Mouse (Mus musculus): ENCODE data around the gene Lrrc3. TPM values are rescaled to one million over a fixed set of nuclear protein-coding genes. Genes with fewer than 3 reads are reported as not detected.
A peak's percentile ranks its signal among the peaks of the same experiment; 100 is the strongest.

Lrrc3 gene
- polyA plus RNA-seq, 1 experiment: 5.6 TPM

DNA sequence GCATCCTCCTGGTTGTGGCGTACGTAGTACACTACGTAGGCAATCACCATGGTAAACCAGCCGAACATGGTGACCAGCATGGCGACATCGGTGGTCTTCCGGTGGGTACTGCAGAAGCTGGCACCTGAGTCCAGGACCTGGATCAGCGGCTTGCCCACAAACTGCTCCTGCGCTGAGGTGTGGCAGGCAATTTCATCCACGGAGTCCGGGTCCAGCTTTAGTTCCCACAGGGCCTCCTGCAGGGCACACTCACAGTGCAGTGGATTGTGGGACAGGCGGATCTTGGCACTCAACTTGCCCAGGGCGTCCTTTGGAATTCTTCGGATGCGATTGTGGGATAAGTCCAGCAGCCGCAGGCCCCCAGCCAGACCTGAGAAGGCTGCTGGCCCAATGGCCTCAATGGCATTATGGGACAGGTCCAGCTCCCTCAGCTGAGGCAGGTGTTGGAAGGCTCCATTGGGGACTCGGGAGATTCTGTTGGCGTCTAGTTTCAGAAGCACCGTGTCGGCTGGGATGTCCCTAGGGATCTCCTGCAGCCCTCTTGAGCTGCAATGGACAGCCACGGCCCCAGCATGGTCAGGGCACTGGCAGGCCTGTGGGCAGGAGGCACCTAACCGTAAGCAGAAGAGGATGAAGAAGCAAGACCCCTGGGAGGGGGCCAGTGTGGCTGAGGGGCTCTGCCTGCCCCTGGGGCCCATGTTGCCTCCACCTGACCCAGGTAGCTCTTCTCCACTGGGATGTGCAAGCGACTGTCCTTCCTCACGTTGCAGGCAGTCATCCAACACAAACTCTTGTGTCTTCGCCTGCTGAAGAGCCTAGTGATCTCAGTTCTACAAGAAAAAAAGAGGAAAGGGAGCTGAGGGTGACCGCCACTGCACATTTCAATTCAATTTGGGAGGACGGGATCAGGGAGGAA is 1.2 kb downstream of the Lrrc3 start:
- H3K9ac ChIP-seq (ENCODE audit: low read depth, poor library complexity, severe bottlenecking): peak overlapping the region; percentile 73
- peak overlapping the region; percentile 93 for H3K4me3 ChIP-seq (ENCODE audit: low read depth, low read length)

GRCm38 (mm10) chr10:77900126-77900525 is 2.2 kb downstream of the Lrrc3 start:
- no peaks in the 10 kb centered on the region for H3K9me3 ChIP-seq (replicated peaks; ENCODE audit: control insufficient read depth, insufficient read depth, low read length, poor library complexity, severe bottlenecking)
- H3K9ac ChIP-seq (ENCODE audit: low read depth, poor library complexity, severe bottlenecking): no peak overlapping the region
- no peak overlapping the region for H3K27ac ChIP-seq (ENCODE audit: insufficient read depth, low read length)
- no peak for TF ChIP-seq CTCF (IDR thresholded peaks at IDR 0.05; ENCODE audit: low read depth, low read length)
- TF ChIP-seq EP300 (IDR thresholded peaks at IDR 0.05; ENCODE audit: insufficient read depth, low read depth, low read length): no peak
- no peak for TF ChIP-seq POLR2A (IDR thresholded peaks at IDR 0.05; ENCODE audit: insufficient read depth, low read length)
- no peak overlapping the region for H3K4me3 ChIP-seq (ENCODE audit: low read depth, low read length)
- no peaks in the 10 kb centered on the region for H3K4me1 ChIP-seq (ENCODE audit: control insufficient read depth, insufficient read depth, low read length)
- no peaks in the 10 kb centered on the region for H3K27me3 ChIP-seq (ENCODE audit: control insufficient read depth, insufficient read depth, low read length, poor library complexity, severe bottlenecking)
- no peaks in the 10 kb centered on the region for H3K36me3 ChIP-seq (ENCODE audit: control insufficient read depth, insufficient read depth, low read length, poor library complexity, severe bottlenecking)

More for the DNA sequence above, 1.2 kb downstream of the Lrrc3 start:
- TF ChIP-seq POLR2A (IDR thresholded peaks at IDR 0.05; ENCODE audit: insufficient read depth, low read length) (no peak), CTCF (IDR thresholded peaks at IDR 0.05; ENCODE audit: low read depth, low read length) (no peak), EP300 (IDR thresholded peaks at IDR 0.05; ENCODE audit: insufficient read depth, low read depth, low read length) (no peak)
- no peak overlapping the region for H3K27ac ChIP-seq (ENCODE audit: insufficient read depth, low read length)
- no peaks in the 10 kb centered on the region for H3K27me3 ChIP-seq (ENCODE audit: control insufficient read depth, insufficient read depth, low read length, poor library complexity, severe bottlenecking)
- no peaks in the 10 kb centered on the region for H3K9me3 ChIP-seq (replicated peaks; ENCODE audit: control insufficient read depth, insufficient read depth, low read length, poor library complexity, severe bottlenecking)
- H3K4me1 ChIP-seq (ENCODE audit: control insufficient read depth, insufficient read depth, low read length): no peaks in the 10 kb centered on the region
- no peaks in the 10 kb centered on the region for H3K36me3 ChIP-seq (ENCODE audit: control insufficient read depth, insufficient read depth, low read length, poor library complexity, severe bottlenecking)

DNA sequence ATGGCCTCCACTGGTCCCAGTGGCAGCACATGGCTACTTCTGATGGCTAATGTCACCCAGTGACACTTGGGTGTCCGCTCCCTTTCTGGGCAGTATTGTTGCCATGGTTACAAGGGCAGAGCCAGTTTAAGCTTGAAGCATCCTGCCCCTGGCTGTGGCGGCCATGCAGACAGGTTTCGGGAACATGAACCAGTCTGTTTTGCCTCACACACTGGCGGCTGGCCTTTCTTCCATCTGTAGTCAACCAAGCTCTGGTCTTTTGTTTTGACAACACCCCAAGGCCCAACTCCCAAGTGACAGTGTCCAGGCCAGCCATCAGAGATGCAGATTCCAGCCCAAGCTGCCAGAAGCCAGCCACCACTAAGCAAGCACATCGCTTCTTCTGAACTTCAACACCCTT is 6.8 kb downstream of the Lrrc3 start:
- no peak overlapping the region for H3K9ac ChIP-seq (ENCODE audit: low read depth, poor library complexity, severe bottlenecking)
- no peak overlapping the region for H3K4me3 ChIP-seq (ENCODE audit: low read depth, low read length)
- no peak overlapping the region for H3K27ac ChIP-seq (ENCODE audit: insufficient read depth, low read length)
- no peaks in the 10 kb centered on the region for H3K27me3 ChIP-seq (ENCODE audit: control insufficient read depth, insufficient read depth, low read length, poor library complexity, severe bottlenecking)
- TF ChIP-seq EP300 (IDR thresholded peaks at IDR 0.05; ENCODE audit: insufficient read depth, low read depth, low read length) (no peak), CTCF (IDR thresholded peaks at IDR 0.05; ENCODE audit: low read depth, low read length) (no peak), POLR2A (IDR thresholded peaks at IDR 0.05; ENCODE audit: insufficient read depth, low read length) (no peak)
- no peaks in the 10 kb centered on the region for H3K36me3 ChIP-seq (ENCODE audit: control insufficient read depth, insufficient read depth, low read length, poor library complexity, severe bottlenecking)
- no peaks in the 10 kb centered on the region for H3K4me1 ChIP-seq (ENCODE audit: control insufficient read depth, insufficient read depth, low read length)
- no peaks in the 10 kb centered on the region for H3K9me3 ChIP-seq (replicated peaks; ENCODE audit: control insufficient read depth, insufficient read depth, low read length, poor library complexity, severe bottlenecking)

DNA sequence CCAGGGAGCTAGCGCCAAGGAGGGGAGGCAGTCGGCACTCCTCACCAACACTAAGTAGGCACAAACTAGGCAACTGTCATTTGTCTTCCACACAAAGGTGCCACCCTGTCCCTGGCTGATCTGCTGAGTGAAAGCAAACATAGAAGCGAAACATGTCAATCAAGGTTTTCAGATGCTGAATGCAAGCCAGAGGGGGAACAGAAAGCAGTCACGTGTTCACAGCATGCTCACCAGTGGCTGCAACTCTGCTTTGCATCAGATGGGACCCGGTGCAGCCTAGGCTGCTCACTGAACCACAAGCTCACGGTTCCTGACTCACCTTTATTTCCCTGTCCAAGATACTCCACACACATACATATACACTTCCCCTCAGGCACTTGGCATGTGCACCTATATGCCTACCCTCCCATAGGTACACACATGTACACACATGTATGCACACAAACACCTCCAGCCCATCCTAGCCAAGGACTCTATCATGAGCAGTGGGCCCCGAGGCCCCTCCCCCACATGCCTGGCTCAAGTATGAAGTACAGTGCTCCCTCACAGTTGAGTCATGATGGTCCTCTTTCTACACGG is 11.3 kb downstream of the Lrrc3 start:
- Histone ChIP-seq H3K9ac (ENCODE audit: low read depth, poor library complexity, severe bottlenecking) (no peak overlapping the region), H3K36me3 (ENCODE audit: control insufficient read depth, insufficient read depth, low read length, poor library complexity, severe bottlenecking) (no peaks in the 10 kb centered on the region), H3K4me1 (ENCODE audit: control insufficient read depth, insufficient read depth, low read length) (no peaks in the 10 kb centered on the region), H3K27me3 (ENCODE audit: control insufficient read depth, insufficient read depth, low read length, poor library complexity, severe bottlenecking) (no peaks in the 10 kb centered on the region), H3K4me3 (ENCODE audit: low read depth, low read length) (no peak overlapping the region), H3K9me3 (replicated peaks; ENCODE audit: control insufficient read depth, insufficient read depth, low read length, poor library complexity, severe bottlenecking) (no peaks in the 10 kb centered on the region), H3K27ac (ENCODE audit: insufficient read depth, low read length) (no peak overlapping the region)
- TF ChIP-seq EP300 (IDR thresholded peaks at IDR 0.05; ENCODE audit: insufficient read depth, low read depth, low read length) (no peak), POLR2A (IDR thresholded peaks at IDR 0.05; ENCODE audit: insufficient read depth, low read length) (no peak), CTCF (IDR thresholded peaks at IDR 0.05; ENCODE audit: low read depth, low read length) (no peak)

- Histone ChIP-seq H3K9me3 (replicated peaks; ENCODE audit: control insufficient read depth, insufficient read depth, low read length, poor library complexity, severe bottlenecking) (no peaks in the 10 kb centered on the region), H3K4me3 (ENCODE audit: low read depth, low read length) (no peak overlapping the region)
Observed at GRCm38 (mm10) chr10:77886007-77886747, 16.2 kb downstream of the Lrrc3 start.

More at GRCm38 (mm10) chr10:77886007-77886747, 16.2 kb downstream of the Lrrc3 start:
- no peak for TF ChIP-seq POLR2A (IDR thresholded peaks at IDR 0.05; ENCODE audit: insufficient read depth, low read length)
- TF ChIP-seq EP300 (IDR thresholded peaks at IDR 0.05; ENCODE audit: insufficient read depth, low read depth, low read length): no peak
- TF ChIP-seq CTCF (IDR thresholded peaks at IDR 0.05; ENCODE audit: low read depth, low read length): no peak
- no peaks in the 10 kb centered on the region for H3K4me1 ChIP-seq (ENCODE audit: control insufficient read depth, insufficient read depth, low read length)
- no peak overlapping the region for H3K9ac ChIP-seq (ENCODE audit: low read depth, poor library complexity, severe bottlenecking)
- H3K27me3 ChIP-seq (ENCODE audit: control insufficient read depth, insufficient read depth, low read length, poor library complexity, severe bottlenecking): no peaks in the 10 kb centered on the region
- no peak overlapping the region for H3K27ac ChIP-seq (ENCODE audit: insufficient read depth, low read length)
- no peaks in the 10 kb centered on the region for H3K36me3 ChIP-seq (ENCODE audit: control insufficient read depth, insufficient read depth, low read length, poor library complexity, severe bottlenecking)
